Mouse (Mus musculus): ENCODE data around the gene Gpatch4.

Gene Gpatch4

DNA sequence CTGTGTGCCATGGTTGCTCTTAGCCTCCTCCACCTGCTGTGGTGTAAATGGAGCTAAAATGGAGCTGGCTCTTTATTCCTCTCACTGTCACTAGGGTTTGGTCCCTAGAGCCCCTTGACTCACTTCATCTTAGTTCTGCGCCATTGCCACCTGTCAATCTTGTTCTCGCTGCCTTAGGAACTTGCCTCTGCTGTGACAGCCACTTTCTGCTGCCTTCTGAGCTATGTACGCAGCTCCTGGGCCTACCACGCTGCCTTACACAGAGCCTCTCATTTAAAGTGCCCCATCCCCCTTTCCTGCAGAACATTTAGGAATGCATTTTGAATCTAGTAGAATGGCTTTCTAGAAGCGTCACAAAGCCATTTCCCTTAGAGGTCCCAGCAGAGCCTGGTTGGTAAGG lies 51.2 kb downstream of the Gpatch4 start:
- no peak for DNase-seq (ENCODE audit: low read depth, low spot score)

DNA sequence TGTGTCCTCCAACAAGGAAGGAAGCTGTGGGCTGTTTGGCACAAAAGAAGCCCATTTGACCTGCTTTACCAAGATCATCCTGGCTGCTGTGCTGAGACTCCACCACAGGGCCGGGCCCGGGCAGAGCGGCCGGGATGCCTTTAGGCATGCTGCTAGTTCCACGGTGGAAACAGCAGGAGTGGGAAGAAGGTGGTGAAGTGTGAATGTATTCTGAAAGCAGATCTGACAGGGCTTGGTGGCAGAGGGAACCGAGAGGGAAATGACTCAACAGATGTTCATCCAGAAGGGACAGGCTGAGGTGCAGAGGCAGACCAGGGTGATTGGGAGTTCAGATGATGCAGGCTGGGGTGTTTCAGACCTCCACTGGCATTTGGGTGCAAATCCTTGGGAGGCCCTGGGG lies 54.8 kb downstream of the Gpatch4 start:
- no peak for DNase-seq (ENCODE audit: low read depth, low spot score)

DNA sequence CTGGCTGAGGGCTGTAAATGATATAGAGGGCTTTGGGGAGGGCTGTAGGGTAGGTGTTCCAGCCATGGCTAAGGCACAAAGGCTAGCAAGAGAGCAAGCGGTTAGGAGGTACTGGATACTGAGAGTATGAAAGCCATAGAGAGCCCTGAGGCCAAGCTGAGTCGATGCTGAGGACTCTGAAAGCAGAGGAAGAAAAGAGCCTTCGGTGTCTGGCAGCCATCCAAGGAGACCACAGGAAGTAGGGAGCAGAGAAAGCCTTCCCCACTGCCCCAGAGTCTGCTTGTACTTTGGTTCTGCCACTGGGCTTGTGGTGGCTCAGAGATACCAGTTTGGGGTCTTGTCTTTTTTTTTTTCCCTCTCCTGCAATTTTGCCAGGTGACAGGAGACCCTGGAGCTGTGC lies 57.3 kb downstream of the Gpatch4 start:
- no peak for DNase-seq (ENCODE audit: low read depth, low spot score)

DNA sequence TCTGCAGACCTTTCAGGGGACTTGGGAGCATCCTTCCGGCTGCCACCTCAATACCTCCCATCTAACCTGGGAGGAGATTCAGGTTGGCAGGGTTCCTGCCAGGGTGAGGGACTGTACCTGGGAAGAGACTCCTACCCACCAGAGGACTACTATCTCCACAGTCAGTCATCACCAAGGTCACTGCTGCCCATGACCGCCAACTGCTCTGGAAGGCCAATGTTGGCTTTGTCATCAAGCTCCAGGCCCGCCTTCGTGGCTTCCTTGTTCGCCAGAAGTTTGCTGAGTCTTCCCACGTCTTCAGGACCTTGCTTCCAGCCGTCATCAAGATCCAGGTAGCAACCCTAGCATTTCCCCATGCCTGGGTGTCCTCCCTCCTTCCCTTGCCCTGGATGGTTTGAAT lies 58.8 kb downstream of the Gpatch4 start:
- DNase-seq (ENCODE audit: low read depth, low spot score) = no peak

DNA sequence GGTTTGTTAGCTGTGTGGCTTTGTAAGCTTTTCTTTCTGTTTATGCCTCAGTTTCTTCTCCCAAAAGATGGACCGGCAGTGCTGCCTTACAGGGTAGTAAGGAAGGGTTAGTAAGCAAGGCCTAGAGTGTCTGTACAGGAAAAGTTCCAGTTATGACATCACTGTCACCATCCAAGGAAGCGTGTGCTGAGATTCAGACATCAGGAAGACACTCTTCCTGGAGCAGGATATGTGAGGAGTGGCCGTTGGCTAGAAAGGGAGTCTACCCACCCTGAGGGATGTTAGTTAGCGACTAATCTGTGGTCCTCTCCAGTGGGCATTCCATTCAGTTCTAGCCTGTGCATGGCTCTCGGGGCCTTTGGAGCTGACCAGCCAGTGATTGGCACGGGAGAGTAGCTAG lies 59.3 kb downstream of the Gpatch4 start:
- DNase-seq (ENCODE audit: low read depth, low spot score) = no peak

DNA sequence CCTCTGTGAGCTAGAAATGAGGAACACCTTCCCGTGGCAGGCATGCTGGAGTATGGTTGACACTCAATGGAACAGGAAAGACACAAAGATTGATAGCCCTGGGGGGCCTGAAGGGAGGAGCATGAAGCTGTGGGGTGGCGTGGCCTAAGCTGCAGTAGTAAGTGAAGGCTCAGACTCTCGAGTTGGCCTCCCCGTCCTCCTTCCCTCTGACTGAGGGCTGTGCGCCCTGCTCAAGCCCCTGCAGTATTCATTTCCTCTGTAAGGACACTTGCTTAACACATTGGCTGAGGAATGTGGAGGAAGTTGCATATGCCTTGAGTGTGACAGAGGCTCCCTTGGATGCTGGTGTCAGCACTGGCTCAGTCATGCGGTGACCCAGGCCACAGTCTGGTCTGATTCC lies 59.7 kb downstream of the Gpatch4 start:
- no peak for DNase-seq (ENCODE audit: low read depth, low spot score)
